Mouse (Mus musculus): ENCODE measurements around the gene Skap1. TPM values are rescaled to one million over a fixed set of nuclear protein-coding genes. Genes with fewer than 3 reads are reported as not detected.
"Not testable (repeated sequence)": the region's sequence is repeated elsewhere in the genome, so short reads cannot be mapped to it uniquely, and the experiment has no call there.

The Skap1 gene
- total RNA-seq, 2 experiments from 2014 or later = 1.4 to 2.0 TPM

- DNase-seq (ENCODE audit: low spot score in 2 of 2) = no peak
Observed at GRCm38 (mm10) chr11:96686713-96687280, 222.4 kb downstream of the Skap1 start.

GRCm38 (mm10) chr11:96692250-96692649, 227.9 kb downstream of the Skap1 start:
- DNase-seq (ENCODE audit: low spot score in 2 of 2) = no peak

GRCm38 (mm10) chr11:96693360-96693759, 229.0 kb downstream of the Skap1 start:
- no peak for DNase-seq (ENCODE audit: low spot score in 2 of 2)

- DNase-seq (ENCODE audit: low spot score in 2 of 2) = no peak
Observed at GRCm38 (mm10) chr11:96694774-96695173, 230.4 kb downstream of the Skap1 start.

- no peak for DNase-seq (ENCODE audit: low spot score in 2 of 2)
Observed at GRCm38 (mm10) chr11:96696168-96696727, 231.9 kb downstream of the Skap1 start.

- DNase-seq (ENCODE audit: low spot score in 2 of 2) = no peak
Observed at GRCm38 (mm10) chr11:96696842-96697455, 232.6 kb downstream of the Skap1 start.

- no peak for DNase-seq (ENCODE audit: low spot score in 2 of 2)
Observed at GRCm38 (mm10) chr11:96697467-96697866, 233.1 kb downstream of the Skap1 start.

GRCm38 (mm10) chr11:96703813-96704212, 239.4 kb downstream of the Skap1 start:
- no peak for DNase-seq (ENCODE audit: low spot score in 2 of 2)

- DNase-seq (ENCODE audit: low spot score in 2 of 2) = no peak
Observed at GRCm38 (mm10) chr11:96711268-96711667, 246.9 kb downstream of the Skap1 start.

- no peak for DNase-seq (ENCODE audit: low spot score in 2 of 2)
Observed at GRCm38 (mm10) chr11:96711670-96712069, 247.3 kb downstream of the Skap1 start.

- no peak for DNase-seq (ENCODE audit: low spot score in 2 of 2)
Observed at GRCm38 (mm10) chr11:96713210-96714005, 249.0 kb downstream of the Skap1 start.

- no peak for DNase-seq (ENCODE audit: low spot score in 2 of 2)
Observed at GRCm38 (mm10) chr11:96714011-96714410, 249.6 kb downstream of the Skap1 start.

- not testable (repeated sequence) for DNase-seq (ENCODE audit: low spot score in 2 of 2)
Observed at GRCm38 (mm10) chr11:96715168-96715567, 250.8 kb downstream of the Skap1 start.

- no peak for DNase-seq (ENCODE audit: low spot score in 2 of 2)
Observed at GRCm38 (mm10) chr11:96718609-96719008, 254.2 kb downstream of the Skap1 start.

GRCm38 (mm10) chr11:96725833-96726232, 261.4 kb downstream of the Skap1 start:
- DNase-seq (ENCODE audit: low spot score in 2 of 2) = no peak

- no peak for DNase-seq (ENCODE audit: low spot score in 2 of 2)
Observed at GRCm38 (mm10) chr11:96728577-96728976, 264.2 kb downstream of the Skap1 start.

GRCm38 (mm10) chr11:96729462-96729861, 265.1 kb downstream of the Skap1 start:
- DNase-seq (ENCODE audit: low spot score in 2 of 2) = no peak

- no peak for DNase-seq (ENCODE audit: low spot score in 2 of 2)
Observed at GRCm38 (mm10) chr11:96730327-96730726, 265.9 kb downstream of the Skap1 start.

- DNase-seq (ENCODE audit: low spot score in 2 of 2) = no peak
Observed at GRCm38 (mm10) chr11:96732657-96733056, 268.3 kb downstream of the Skap1 start.

GRCm38 (mm10) chr11:96735908-96736307, 271.5 kb downstream of the Skap1 start:
- peak; percentile 55 to 69 for DNase-seq (ENCODE audit: low spot score in 2 of 2)

GRCm38 (mm10) chr11:96736361-96736760, 272.0 kb downstream of the Skap1 start:
- DNase-seq (ENCODE audit: low spot score in 2 of 2) = no peak
